Mouse (Mus musculus) cerebellum, adult 11-12 months (tissue): ENCODE data around the gene Haao.
"Not testable (repeated sequence)": the region's sequence is repeated elsewhere in the genome, so short reads cannot be mapped to it uniquely, and the experiment has no call there.

Experiments used
- DNase-seq: peaks from one replicate; pipeline ENCODE4 v3.0.0; 2022

The Haao gene

DNA sequence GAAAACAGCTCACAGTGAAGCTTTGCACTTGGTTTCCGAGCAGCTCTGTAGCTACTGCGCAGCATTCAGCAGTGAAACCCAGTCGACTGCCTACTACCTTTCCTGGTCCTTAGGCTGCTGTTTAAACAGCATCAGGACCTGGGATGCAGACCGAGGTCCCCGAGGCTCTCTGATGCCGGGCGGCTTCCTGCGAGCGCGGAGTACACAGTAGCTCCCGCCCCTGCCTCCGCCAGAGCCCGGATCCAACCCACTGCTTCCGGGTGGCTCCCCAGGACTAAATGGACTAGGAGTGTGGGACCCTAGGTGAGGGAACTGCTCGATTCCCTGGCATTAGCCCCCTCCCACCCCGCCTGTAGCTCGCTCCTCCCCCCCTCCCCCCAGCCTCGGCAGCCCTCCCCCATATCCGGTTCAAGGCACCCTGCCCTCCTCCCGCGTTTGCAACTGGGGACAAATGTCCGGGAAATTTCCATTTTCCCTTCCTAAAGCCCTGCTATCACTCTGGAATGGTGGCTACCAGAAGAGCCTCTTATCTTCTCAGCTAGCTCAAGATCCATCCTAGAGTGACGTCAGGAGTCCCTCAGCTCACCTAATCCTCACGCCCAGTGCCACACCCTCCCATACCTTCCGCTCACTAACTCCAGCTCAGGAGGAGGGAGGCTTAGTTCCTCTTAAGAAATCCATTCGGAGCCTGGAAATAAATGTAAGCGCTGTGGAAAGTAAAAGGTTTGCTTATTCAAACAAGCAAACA is 14.5 kb upstream of the Haao start:
- DNase-seq, result peak; percentile 76

DNA sequence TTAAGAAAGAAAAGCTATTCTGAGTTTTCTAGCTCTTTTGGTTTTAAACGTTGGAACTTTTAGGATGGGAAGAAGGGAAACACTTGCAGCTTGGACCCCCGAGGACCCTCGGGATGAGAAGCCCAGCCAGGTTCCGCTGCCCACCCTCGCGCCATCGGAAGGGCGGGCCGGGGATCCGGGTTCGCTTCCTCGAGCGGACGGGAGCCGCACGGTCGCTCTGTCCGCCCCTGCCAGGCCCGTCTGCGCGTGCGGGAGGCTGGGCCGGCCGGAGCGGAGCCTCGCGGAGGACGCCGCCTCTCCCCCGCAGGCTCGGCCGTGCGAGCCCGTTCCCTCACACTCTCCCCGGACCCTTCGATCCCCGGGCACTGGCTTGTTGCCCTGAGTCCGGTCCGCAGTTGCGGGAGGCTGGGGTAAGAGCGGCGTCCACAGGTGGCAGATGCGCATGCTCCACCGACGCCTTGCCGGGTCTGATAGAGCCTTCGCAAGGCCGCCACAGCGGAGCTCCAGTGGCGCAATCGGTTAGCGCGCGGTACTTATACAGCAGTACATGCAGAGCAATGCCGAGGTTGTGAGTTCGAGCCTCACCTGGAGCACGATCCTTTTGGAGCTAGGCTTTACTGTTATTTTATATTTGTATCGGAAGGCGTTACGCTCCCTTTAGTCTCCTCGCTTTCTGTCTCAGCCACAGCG is 13.8 kb upstream of the Haao start:
- peak; percentile 96 for DNase-seq

DNA sequence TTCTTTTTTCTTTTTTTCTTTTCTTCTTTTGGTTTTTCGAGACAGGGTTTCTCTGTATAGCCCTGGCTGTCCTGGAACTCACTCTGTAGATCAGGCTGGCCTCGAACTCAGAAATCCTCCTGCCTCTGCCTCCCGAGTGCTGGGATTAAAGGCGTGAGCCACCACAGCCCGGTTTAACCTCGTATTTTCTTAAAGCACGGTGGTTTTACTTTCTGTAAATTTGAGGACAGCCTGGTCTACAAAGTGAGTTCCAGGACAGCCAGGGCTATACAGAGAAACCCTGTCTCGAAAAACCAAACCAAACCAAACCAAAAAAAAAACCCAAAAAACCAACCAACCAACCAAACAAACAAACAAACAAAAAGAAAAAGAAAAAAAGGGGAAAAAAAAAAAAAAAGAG is 13.2 kb upstream of the Haao start:
- not testable (repeated sequence) for DNase-seq

DNA sequence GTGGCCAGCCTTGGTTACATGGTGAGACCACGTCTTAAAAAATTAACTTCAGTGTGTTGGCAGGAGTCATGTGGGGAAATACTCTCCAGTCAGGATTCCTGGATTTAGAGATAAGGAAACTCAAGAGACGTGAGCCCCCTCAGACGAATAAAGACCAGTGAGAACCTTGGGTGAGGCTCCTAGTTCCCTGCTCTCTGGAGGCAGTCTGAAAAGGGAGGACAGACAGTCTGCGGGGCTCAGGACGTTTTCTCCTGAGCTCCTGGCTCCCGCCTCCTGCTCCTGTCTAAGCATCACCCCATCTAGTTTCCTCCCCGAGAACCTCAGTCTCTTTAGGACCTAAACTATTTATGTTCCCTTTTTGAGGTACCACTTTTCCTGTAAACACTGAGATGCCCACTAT is 12.5 kb upstream of the Haao start:
- DNase-seq, result no peak

DNA sequence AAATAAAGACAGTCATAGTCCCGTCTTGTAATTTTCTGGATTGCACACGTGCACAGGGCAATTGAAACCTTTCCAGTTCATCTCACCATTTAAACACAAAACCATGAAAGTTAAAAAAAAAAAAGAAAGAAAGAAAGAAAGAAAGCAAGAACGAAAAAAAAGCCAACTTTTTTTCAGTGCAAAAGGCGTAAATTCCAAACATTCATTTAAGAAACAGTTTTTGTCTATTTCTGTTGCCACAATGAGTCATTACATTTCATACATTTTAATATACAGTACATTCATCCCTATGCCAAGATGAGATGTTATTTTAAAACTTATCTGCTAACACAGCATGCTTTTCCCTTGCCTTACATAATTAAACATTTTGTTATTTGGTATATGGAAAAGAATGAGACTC is 11.9 kb upstream of the Haao start:
- no peak for DNase-seq

DNA sequence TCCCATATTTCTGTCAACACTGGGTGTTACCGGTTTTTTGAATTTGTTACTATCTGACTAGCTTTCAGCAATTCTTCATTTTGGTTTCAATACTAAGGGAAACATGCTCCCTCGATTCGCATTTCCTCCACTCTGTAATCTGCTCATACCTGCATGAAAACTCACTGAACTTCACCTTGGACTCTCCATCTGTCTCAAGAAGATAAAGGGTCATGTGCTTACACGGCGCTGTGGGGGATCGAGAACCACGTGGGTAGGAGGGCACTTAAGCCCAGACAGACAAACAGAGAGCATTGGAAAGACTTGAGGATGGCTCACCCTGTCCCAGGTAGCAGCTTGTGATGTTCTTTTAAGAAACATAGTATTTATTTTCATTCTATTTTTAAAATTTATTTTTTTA is 10.7 kb upstream of the Haao start:
- DNase-seq, result no peak

DNA sequence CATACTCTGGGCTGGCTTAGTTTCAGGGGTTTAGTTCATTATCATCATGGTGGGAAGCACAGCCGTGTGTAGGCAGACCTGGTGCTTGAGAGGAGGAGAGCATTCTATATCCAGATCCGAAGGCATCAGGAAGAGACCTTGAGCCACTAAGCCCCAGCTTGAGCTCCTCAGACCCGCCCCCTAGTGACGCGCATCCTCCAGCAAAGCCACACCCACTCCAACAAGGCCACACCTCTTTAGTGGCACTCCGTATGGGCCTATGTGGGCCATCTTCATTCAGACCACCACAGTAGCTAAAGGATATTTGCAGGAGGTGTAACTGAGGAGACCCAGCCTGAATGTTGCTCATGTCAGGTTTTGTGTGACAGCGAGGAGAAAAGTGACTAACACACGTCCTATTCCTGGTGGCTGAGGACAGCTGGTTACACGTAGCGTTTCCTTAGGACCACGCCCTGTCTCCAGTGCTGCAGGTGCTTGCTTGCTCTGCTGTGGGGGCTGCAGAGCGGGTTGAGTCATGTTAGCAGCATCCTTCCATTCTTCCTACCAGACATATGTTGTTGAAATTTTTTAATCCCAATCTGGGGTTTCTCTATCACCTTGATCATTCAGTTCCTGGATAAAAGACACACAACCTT is 6.6 kb upstream of the Haao start:
- no peak for DNase-seq

DNA sequence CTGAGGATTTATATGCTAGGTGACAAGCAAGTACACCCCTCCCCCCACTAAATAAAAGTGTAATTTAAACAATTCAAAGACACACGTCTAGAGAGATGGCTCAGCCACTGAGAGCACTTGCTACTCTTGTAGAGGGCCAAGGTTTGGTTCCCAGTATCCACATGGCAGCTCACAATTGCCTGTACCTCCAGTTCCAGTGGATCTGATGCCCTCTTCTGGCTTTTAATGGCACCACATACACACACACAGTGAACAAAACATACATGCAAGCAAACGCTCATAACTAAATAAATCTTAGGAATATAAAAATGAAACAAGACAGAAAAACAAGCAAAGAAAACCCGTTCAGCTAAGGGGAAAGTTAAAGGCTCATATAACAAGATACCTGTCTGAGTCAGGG is 6.1 kb upstream of the Haao start:
- no peak for DNase-seq

DNA sequence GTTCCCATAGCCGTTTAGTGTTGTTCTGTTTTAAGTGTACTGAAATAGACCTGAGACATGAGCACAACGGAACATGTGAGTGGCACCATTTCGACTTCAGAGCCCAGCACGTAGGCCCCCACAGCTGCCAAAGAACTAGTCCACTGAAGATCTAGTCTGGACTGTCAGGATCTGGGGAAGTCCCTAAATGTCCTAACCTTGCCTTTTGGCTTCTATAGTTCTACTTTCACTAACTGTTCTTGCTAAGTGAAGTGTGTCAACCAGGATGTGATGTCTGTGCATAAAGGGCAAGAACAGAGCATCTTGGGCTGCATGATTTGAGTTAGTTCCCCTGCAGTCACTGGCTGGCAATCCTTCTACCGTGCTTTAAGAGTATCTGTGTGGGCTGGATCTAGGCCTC is 3.1 kb upstream of the Haao start:
- DNase-seq, result no peak

DNA sequence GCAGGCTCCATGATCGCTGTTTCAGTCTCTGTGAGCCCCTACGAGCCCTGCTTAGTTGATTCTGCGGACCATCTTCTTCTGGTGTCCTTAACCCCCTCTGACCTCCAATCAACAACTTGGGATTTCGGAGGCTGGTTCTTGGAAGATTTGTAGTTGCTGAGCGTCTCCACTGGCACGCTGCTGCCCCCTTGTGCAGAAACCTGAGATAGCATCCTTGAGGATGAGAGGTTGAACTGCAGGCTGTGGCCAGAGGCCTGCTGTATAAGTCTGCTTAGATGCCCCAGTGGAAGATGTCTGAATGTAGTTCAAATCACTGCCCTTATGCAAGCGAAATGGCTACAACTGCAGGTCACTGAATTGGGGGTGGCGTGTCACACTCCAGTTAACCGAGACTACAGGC is 2.7 kb upstream of the Haao start:
- peak; percentile 76 for DNase-seq

DNA sequence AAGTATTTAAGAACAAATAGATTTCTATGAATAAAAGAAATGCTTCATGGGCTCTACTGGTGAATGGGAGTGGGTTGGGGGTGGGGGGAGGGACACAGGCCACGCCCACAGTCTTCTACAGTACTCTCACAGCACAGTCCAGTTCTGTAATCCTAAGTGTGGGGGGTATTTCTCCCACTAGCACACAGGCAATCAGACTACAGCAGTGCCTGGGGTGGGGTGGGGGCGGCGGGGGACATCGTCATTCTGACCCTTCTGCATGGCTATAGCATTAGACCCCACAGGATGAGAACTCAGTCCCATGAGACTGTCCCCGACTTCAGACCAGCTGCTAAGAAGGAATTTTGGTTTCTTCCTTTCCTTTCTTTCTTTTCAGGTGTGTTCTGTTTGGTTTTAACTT is 2.0 kb upstream of the Haao start:
- DNase-seq, result no peak

DNA sequence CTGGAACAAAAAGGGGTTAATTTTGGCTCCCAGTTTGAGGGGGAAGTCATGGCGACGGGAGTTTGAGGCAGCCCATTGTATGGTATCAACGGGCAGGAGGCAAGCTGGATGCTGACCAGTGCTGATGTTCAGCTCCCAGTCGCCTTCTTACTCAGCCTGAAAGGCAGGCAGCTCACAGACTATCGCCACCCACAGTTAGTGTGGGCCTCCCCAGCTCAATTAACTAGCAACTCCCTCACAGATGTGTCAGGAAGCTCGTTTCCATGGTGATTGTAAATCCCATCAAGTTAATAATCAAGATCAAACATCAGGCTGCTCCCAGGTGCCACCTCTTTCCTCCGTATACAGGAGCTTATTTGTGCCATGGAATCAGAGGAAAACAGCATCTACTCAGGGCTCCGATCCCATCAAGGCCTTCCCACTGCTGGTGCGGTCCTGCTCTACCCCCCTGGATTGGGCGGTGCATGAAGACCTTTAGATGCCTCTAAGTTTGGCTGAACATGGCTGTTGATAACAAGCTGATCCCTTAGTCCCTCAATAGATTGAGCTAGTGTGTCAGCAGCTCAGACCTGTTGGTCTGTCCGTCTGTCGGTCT is 1.4 kb upstream of the Haao start:
- no peak for DNase-seq

DNA sequence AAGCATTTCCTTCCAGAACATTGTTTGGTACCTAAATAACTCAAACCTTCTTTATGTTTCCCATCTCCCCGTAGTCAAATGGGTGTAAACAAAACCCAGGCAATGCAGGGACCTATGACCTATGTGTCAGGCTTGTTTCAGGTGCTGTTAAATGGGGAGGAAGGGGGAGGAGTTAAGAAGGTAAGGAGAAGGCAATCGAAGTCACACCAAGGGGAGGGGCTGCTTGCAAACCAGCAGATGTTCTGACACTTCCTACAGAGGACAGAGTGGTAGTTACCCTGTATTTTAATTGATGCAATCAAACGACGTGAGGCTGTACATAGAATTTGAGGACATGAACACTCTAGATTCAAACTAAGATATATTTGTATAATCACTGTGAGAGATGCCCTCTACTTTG is 719 bp upstream of the Haao start:
- DNase-seq, result no peak

DNA sequence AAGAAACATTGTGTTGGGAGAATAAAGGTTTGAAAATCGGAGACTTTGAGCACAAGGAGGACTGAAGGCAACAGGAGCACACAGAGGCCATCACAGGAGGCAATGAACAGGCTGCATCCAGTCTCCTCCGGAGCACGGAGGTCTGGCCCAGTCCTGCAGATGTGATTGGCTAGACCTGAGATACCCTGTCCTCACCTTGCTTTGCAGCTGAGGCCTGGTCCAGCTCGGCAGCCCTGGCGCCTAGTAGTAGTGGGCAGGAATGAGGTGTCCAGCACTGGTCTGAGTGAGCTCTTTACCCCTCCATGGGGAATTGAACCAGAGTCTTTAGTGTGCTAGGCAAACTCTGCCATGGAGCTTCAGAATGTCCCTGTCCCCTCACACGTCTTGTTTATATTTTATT is 663 bp downstream of the Haao start:
- no peak for DNase-seq

DNA sequence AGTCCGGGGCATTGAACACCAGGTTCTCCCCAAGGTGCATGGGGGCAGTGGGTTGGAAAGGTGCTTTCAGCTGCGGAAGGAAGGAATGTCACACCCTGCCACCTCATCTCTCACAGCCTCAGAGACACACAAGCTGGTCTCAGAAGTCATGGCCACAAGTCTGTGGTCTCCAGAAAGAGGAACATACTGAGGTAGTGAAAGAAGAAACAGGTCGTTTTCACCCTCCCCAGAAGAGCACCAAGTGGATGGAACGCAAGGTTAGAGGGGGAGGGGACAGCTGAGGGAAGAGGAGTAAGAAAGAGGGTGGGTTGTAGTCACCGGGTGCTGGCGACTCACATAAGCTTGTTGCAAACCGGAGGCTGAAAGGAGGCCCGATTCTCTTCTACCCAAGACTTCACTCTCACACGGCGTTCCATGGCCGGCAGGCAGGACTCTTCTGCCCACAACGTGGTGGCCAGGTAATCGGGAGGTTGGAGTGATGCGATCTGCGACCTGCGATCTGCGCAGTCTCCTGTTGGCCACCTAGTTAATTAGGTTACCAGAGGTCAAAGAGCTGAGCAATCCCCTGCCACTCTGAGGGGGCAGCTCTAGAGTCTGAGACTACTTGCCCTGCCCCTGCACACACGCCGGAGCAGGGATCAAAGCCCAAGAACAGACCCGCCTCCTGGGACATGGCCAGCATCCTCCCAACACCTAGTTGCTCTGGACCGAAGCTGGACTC is 1.3 kb downstream of the Haao start:
- no peak for DNase-seq

DNA sequence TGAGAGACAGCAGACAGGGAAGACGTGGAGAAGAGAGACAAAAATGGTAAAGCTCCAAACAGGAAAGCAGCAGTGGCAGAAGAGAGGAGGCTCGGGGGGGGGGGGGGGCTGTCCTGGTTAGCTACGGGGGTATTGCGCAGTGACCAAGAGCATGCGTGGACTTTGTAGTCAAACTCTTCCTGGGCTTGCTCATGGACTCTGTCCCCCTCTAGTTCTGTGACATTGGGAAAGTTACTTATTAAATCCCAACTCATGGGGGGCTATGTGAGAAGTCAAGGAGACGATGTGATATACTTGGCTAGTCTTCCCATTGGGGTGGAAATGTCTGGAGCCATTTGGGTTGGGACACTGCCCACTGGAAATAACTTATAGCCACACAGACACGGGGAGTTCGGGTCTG is 2.2 kb downstream of the Haao start:
- DNase-seq, result no peak

DNA sequence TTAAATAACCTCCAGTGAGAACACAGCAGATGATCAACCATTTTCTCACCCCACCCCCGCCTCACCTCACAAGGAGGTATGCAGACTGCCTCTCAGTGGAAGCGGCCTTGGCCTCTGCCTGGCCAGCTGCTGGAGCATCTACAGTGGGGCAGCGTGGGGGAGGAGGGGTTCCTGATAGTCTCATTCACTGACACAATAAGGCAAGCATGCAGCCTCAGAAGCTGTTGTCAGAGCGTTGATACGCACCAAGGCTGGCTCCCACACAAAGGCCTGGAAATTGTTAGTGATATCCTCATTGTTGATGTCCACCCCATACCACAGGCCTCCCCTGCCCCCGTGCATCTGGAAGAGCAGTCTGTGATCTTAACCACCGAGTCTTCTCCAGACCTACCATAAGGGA is 4.0 kb downstream of the Haao start:
- DNase-seq, result no peak

DNA sequence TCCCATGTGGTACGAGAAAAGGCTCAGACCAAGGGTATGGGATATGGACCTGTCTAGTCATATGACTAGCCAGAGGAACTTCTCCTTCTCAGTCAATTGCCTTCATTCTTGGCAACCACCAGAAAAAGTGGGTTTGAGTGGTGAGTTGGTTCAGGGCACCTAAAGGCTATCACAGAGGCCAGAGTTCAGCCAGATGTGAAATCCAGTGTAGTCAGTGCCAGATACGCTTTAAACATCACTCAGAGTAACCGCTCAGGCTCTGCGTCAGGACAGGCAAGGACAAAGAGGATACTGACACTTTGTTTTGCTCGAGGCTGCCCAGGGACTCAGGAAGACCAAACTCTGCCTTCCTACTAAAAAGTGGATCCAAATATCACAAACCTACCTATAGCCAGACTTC is 6.8 kb downstream of the Haao start:
- no peak for DNase-seq

DNA sequence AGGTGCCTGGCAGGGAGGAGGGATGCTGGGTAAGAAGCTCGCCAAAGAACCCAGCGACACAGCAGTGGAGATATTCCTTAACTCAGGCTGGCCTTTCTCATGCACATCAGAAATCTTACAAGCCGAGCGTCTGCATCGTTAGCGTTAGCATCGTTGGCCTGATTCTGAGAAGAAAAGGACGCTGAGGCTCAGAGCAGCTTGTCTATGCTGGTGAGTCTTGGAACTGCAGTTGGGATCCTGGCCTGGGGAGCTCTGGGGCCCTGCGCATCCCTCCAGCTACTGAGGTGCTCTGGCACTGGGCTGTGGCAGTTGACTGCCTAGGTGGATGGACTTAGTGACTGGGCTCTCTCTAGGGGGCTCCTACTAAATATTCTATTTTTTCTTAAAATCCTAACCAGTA is 8.6 kb downstream of the Haao start:
- no peak for DNase-seq

DNA sequence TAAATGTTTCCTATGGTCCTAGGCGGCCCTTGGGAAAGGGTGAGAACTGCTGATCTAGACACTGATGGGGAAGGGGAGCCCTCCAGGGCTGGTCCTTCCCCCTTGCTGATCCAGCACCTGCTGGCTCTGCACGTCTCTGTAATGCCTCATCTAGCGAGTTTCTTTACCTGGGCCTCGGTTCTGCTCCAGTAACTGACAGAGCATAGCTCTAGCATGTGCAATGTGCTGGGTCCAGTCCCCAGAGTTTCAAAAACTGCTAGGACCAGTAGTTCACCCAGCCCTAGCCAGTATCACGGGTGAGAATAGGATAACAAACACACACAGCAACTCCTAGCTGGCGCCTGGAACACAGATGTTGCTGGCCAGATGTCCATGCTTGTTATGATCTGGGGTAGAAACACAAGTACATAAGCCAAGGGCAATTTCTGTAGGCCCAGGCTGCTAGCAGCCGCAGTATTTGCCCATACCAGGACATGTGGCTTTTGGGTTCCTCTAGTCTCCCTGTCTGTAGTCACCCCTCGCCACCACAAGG is 10.0 kb downstream of the Haao start:
- DNase-seq, result no peak

DNA sequence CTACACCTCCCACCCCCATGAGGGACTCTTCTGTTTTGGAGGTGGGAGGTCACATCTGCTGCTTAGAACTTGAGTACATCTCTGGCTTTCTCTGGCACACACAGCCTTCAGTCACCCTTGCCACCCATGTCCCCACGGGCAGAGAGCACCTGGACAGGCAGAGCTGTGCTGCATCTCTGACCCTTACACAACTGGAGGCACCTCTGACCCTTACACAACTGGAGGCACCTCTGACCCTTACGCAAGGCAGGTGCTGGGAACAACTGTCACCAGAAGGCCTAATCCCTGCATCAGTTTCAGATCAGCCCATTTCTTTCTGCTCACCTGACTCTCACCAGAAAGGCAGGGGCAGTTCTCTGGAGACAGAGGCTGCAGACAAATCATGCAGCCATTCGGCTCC is 11.7 kb downstream of the Haao start:
- DNase-seq, result no peak

DNA sequence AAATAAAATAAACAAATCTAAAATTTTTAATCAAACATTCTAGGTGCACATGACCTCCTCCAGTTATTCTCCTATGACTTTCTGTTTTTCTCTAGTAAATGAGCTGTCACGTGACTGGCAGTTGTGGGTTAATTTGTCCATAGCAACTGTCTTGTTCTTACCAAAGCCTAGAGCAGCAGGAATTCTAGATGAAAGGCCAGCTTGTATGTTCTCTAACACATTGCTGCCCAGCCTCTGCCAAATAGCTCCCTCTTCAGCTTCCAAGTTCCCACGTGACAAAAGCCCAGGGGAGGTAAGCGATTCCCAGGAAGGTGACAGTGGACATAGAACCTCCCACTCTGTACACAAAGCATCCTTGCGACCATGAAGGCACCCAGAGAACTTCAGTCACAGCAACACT is 13.6 kb downstream of the Haao start:
- no peak for DNase-seq
